Mouse (Mus musculus) liver, embryonic 16.5 days (tissue): Measurements from ENCODE around the gene Nags. TPM values are rescaled to one million over a fixed set of nuclear protein-coding genes. Genes with fewer than 3 reads are reported as not detected.
A peak's percentile ranks its signal among the peaks of the same experiment; 100 is the strongest.

Experiments used
- ATAC-seq: fragments of 200-750 bp; cut with Nextera tagmentation; 2 replicates; pipeline ENCODE4 v1.8.0; 2017; ENCODE audit warnings: low read depth, mild to moderate bottlenecking, moderate number of reproducible peaks, moderate library complexity
- H3K27ac ChIP-seq: fragments of 300-500 bp; sonication (generic); 2 replicates; pipeline ENCODE4 v1.5.1; 2014; ENCODE audit warnings: mild to moderate bottlenecking, low read length
- H3K27me3 ChIP-seq: fragments of 300-500 bp; sonication (generic); 2 replicates; pipeline ENCODE4 v1.6.1; 2014; ENCODE audit warnings: low read depth, low read length, mixed read lengths; ENCODE audit not compliant: control insufficient read depth, insufficient read depth
- H3K36me3 ChIP-seq: fragments of 300-500 bp; sonication (generic); 2 replicates; pipeline ENCODE4 v1.6.1; 2014; ENCODE audit warnings: mild to moderate bottlenecking; ENCODE audit not compliant: control insufficient read depth, insufficient read depth
- H3K4me1 ChIP-seq: fragments of 300-500 bp; sonication (generic); 2 replicates; pipeline ENCODE4 v1.6.1; 2014; ENCODE audit warnings: low read depth, low read length, mixed read lengths; ENCODE audit not compliant: control insufficient read depth
- H3K4me2 ChIP-seq: fragments of 300-500 bp; sonication (generic); 2 replicates; pipeline ENCODE4 v1.6.1; 2014; ENCODE audit warnings: low read depth, low read length, mixed read lengths
- H3K4me3 ChIP-seq: fragments of 300-500 bp; sonication (generic); 2 replicates; pipeline ENCODE4 v1.5.1; 2014; ENCODE audit warnings: low read depth, mild to moderate bottlenecking, low read length
- H3K9ac ChIP-seq: fragments of 300-500 bp; sonication (generic); 2 replicates; pipeline ENCODE4 v1.6.1; 2014; ENCODE audit warnings: low read depth, low read length
- H3K9me3 ChIP-seq: fragments of 300-500 bp; sonication (generic); replicated peaks from 2 replicates; pipeline ENCODE4 v1.6.1; 2016; ENCODE audit warnings: low read length; ENCODE audit not compliant: control insufficient read depth
- WGBS: fragments of 180-500 bp; shearing (Covaris S2); extraction: QIAGEN DNeasy Blood & Tissue Kit; methylation state at CpG from one replicate; pipeline ENCODE4 v1.1.7; 2014; ENCODE audit not compliant: insufficient replicate concordance; 5-methylcytosine and 5-hydroxymethylcytosine counted together
- polyA plus RNA-seq: library from polyadenylated mRNA; unstranded; fragments of >200 nt; fragmentation: Nextera tagmentation; extraction: Ambion mirVana; gene quantifications from 2 replicates; pipeline ENCODE4 v1.2.1, GENCODE M21; 2015

Gene Nags
- polyA plus RNA-seq, 1 experiment from 2014 or later = 19.0 TPM

DNA sequence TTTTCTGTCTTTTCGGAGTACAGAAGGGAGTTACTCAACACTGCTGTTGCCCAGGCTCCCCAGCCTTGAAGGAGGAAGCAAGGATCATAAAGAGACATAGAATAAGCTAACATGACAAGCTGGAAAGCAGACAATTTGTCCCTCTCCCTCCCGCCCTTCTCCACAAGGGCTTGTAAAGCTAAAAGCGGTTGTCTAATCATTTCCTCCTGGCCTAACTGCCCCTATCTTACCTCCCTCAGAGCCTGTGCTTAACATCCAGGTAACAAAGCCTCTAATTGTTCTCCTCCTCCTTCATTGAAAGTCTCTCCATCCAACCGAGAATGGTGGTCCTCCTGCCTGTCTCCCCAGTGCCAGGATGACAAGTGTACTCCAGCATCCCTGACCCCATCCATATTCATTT, 45.5 kb downstream of the Nags start:
- 10% methylated on average over 4 of the region's 4 CpGs for WGBS
- peak overlapping the region; percentile 89 for H3K4me2 ChIP-seq
- no peak overlapping the region; the same call in 1 of the 2 replicates for H3K4me3 ChIP-seq
- H3K27me3 ChIP-seq = no peaks in the 10 kb centered on the region
- no peaks in the 10 kb centered on the region for H3K36me3 ChIP-seq
- H3K9ac ChIP-seq = 0 out of 2 replicates have a peak overlapping the region, but pooled peaks have one; percentile 3
- H3K9me3 ChIP-seq = no peaks in the 10 kb centered on the region
- ATAC-seq = no peak
- H3K4me1 ChIP-seq = peaks cover 24% of the 10 kb centered on the region
- 0 out of 2 replicates have a peak overlapping the region, but pooled peaks have one; percentile 6 for H3K27ac ChIP-seq

DNA sequence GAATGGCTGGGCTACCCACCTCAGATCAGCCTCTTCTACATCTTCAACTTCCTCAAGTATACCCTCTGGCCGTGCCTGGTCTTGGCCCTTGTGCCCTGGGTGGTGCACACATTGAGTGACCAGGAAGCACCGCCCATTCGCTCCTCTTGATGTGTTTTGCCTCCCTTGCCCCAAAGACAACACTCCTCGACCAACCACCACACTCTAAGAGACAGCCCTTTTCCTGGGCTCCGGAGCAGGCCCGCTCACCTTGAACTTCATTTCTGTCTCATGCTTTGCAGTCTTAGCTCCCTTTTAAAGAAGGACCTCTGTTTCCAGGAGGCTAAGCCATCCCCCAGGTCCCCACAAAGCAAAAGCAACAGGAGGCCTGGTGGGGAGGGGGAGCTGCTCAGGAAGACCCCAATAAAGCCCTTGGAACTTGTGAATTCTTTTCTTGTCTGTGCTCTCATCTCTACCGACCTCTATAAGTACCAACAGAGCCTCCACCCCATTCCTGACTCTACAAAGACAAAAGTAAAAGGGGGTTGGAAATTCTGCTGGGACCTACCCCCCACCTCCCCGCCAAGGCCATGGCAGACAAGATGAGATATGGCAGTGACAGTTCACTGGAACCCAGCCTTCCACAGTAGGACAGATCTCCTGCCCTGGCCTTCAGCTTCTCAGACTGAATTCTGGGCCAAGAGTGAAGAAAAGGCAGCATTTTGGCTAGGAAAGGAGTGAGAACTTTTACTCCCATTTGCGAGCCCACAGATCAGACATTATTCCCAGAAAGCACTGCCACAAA, 48.5 kb downstream of the Nags start:
- WGBS = 76% methylated on average over 9 of the region's 9 CpGs
- no peak overlapping the region for H3K4me3 ChIP-seq
- peaks cover 28% of the 10 kb centered on the region for H3K4me1 ChIP-seq
- no peak overlapping the region for H3K4me2 ChIP-seq
- H3K36me3 ChIP-seq = no peaks in the 10 kb centered on the region; the same call in 1 of the 2 replicates
- H3K9ac ChIP-seq = no peak overlapping the region
- H3K27me3 ChIP-seq = no peaks in the 10 kb centered on the region
- H3K9me3 ChIP-seq = no peaks in the 10 kb centered on the region
- no peak for ATAC-seq
- H3K27ac ChIP-seq = no peak overlapping the region

DNA sequence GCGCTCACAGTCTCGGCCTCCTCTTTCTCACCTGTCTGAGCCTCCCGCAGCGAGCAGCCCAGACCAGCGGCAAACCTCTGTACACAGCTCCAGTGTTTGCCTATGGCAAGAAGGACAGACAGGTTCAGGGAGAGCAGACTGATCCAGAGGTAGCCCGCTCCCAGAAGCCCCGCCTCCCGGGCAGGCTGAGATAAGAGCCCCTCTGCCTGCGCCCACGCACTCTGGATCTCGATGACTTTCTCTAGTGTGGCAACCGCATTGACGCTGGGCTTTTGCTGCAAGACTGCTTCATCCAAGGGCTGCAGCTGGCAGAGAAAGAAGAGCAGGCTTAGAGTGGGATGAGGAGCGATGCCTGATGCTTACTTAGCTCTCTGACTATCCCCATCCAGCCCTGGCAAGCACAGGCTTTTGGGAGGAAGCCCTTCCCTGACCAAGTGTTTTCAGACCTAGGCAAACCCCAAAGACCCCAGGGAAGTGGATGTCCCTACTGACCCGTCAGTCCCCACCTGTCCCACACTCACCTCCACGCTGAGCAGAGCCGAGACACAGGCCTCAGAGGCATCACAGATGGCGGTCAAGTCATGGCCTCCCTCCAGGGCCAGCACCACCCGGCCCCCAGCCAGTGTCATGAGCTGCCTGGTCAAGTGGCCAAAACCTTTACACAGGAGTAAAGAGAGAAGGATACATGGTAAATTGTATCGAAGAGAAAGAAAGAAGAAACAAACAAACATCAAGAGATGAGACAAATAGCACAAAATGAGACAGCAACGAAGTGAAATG, 50.9 kb downstream of the Nags start:
- Histone ChIP-seq H3K9ac (no peak overlapping the region), H3K36me3 (no peaks in the 10 kb centered on the region; the same call in 1 of the 2 replicates)

DNA sequence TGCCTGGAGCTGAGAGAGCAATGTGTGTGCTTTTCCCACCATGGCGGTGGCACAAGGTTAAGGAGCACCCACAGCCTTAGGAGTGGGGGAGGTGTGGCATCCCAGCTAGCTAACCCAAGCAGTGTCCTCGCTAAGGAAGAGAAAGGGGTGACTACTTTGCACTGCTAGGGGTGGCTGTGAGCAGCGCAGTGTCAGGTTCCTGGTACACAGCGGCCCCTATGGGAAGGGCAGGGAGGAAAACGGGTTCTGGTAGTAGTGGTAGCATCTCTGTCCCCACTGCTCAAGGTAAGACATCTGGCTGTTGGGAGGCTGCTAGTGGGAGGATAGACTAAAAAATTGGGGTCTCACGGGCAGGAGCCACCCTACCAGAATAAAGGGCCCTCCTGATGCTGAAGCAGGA, 52.9 kb downstream of the Nags start:
- H3K36me3 ChIP-seq = no peaks in the 10 kb centered on the region; the same call in 1 of the 2 replicates
- no peaks in the 10 kb centered on the region for H3K27me3 ChIP-seq
- 52% methylated on average over 6 of the region's 6 CpGs for WGBS
- no peak overlapping the region for H3K27ac ChIP-seq
- H3K4me3 ChIP-seq = no peak overlapping the region
- no peak overlapping the region for H3K9ac ChIP-seq
- ATAC-seq = no peak
- no peak overlapping the region for H3K4me2 ChIP-seq
- no peaks in the 10 kb centered on the region for H3K9me3 ChIP-seq
- peaks cover 8% of the 10 kb centered on the region for H3K4me1 ChIP-seq

More for the DNA sequence above, 50.9 kb downstream of the Nags start:
- Histone ChIP-seq H3K27ac (0 out of 2 replicates have a peak overlapping the region, but pooled peaks have one; percentile 35), H3K9me3 (no peaks in the 10 kb centered on the region), H3K4me1 (peaks cover 8% of the 10 kb centered on the region), H3K27me3 (no peaks in the 10 kb centered on the region), H3K4me3 (no peak overlapping the region), H3K4me2 (no peak overlapping the region)
- ATAC-seq = peak; percentile 85
- WGBS = 54% methylated on average over 21 of the region's 21 CpGs

Other genes starting within 250 kb of the Nags start
- not detected in 2 replicates for gene Sost, start 178.5 kb upstream of the Nags start, polyA plus RNA-seq
- not detected in 2 replicates for gene Cfap97d1, start 161.2 kb upstream of the Nags start, polyA plus RNA-seq
- 8.1 and 8.9 TPM in 2 replicates for gene Dusp3, start 158.5 kb upstream of the Nags start, polyA plus RNA-seq
- 0.28 and 0.76 TPM in 2 replicates for gene Mpp3, start 117.1 kb upstream of the Nags start, polyA plus RNA-seq
- 0.68 and 0.87 TPM in 2 replicates for gene Cd300lg, start 104.0 kb upstream of the Nags start, polyA plus RNA-seq
- gene Mpp2, start 57.0 kb upstream of the Nags start, polyA plus RNA-seq = 9.2 and 11.1 TPM in 2 replicates
- 0.32 TPM in 1 of 2 replicates, not detected in the other for gene Ppy, start 44.2 kb upstream of the Nags start, polyA plus RNA-seq
- gene Pyy, start 37.7 kb upstream of the Nags start, polyA plus RNA-seq = 1.1 TPM in 1 of 2 replicates, not detected in the other
- 9.0 and 9.9 TPM in 2 replicates for gene Tmem101, start 10.9 kb downstream of the Nags start, polyA plus RNA-seq
- gene Lsm12, start 39.8 kb downstream of the Nags start, polyA plus RNA-seq = 51.2 and 52.5 TPM in 2 replicates
- 7.7 and 8.2 TPM in 2 replicates for gene G6pc3, start 44.1 kb downstream of the Nags start, polyA plus RNA-seq
- gene Hdac5, start 84.7 kb downstream of the Nags start, polyA plus RNA-seq = 16.9 and 20.4 TPM in 2 replicates
- 13.2 and 13.8 TPM in 2 replicates for gene BC030867, start 103.4 kb downstream of the Nags start, polyA plus RNA-seq
- gene Asb16, start 123.2 kb downstream of the Nags start, polyA plus RNA-seq = 0.04 TPM in 1 of 2 replicates, not detected in the other
- 26.7 and 28.5 TPM in 2 replicates for gene Tmub2, start 139.4 kb downstream of the Nags start, polyA plus RNA-seq
- 3.0 and 3.2 TPM in 2 replicates for gene Atxn7l3, start 151.1 kb downstream of the Nags start, polyA plus RNA-seq
- 44.5 and 46.4 TPM in 2 replicates for gene Ubtf, start 174.2 kb downstream of the Nags start, polyA plus RNA-seq
- 1,073 and 1,144 TPM in 2 replicates for gene Slc4a1, start 220.7 kb downstream of the Nags start, polyA plus RNA-seq
- gene Rundc3a, start 247.9 kb downstream of the Nags start, polyA plus RNA-seq = 2.1 and 2.2 TPM in 2 replicates